Mouse (Mus musculus) kidney, embryonic 14.5 days (tissue): ENCODE measurements at regions not wholly inside any gene's neighbourhood (a gene's known extent, or its start where the extent isn't known, plus 50 kb on each side); places are given as distances from the start of the nearest gene placed in this dataset.

Experiments used
- ATAC-seq: fragments of 200-750 bp; cut with Nextera tagmentation; 2 replicates; pipeline ENCODE4 v1.8.0; 2017; ENCODE audit warnings: moderate number of reproducible peaks, mild to moderate bottlenecking, moderate TSS enrichment, moderate library complexity; ENCODE audit not compliant: low FRiP score, low TSS enrichment
- H3K27ac ChIP-seq: fragments of 300-500 bp; sonication (generic); 2 replicates; pipeline ENCODE4 v1.5.1; 2014; ENCODE audit warnings: low read depth, mild to moderate bottlenecking, low read length, moderate library complexity, mixed read lengths
- H3K27me3 ChIP-seq: fragments of 300-500 bp; sonication (generic); 2 replicates; pipeline ENCODE4 v1.6.1; 2014; ENCODE audit warnings: mild to moderate bottlenecking, low read length; ENCODE audit not compliant: control insufficient read depth, insufficient read depth
- H3K36me3 ChIP-seq: fragments of 300-500 bp; sonication (generic); 2 replicates; pipeline ENCODE4 v1.6.1; 2014; ENCODE audit warnings: low read length, mixed read lengths; ENCODE audit not compliant: control insufficient read depth, insufficient read depth
- H3K4me1 ChIP-seq: fragments of 300-500 bp; sonication (generic); 2 replicates; pipeline ENCODE4 v1.6.1; 2014; ENCODE audit warnings: low read length, mixed read lengths; ENCODE audit not compliant: control insufficient read depth, insufficient read depth
- H3K4me2 ChIP-seq: fragments of 300-500 bp; sonication (generic); replicated peaks from 2 replicates; pipeline ENCODE4 v1.6.1; 2014; ENCODE audit warnings: low read depth, mild to moderate bottlenecking, low read length
- H3K4me3 ChIP-seq: fragments of 300-500 bp; sonication (generic); 2 replicates; pipeline ENCODE4 v1.5.1; 2014; ENCODE audit warnings: mild to moderate bottlenecking, low read length
- H3K9ac ChIP-seq: fragments of 300-500 bp; sonication (generic); 2 replicates; pipeline ENCODE4 v1.6.1; 2014; ENCODE audit warnings: low read depth, mild to moderate bottlenecking, low read length, moderate library complexity
- H3K9me3 ChIP-seq: fragments of 300-500 bp; sonication (generic); 2 replicates; pipeline ENCODE4 v1.6.1; 2016; ENCODE audit warnings: low read length; ENCODE audit not compliant: control insufficient read depth
- WGBS: fragments of 180-500 bp; shearing (Covaris S2); extraction: QIAGEN DNeasy Blood & Tissue Kit; methylation state at CpG from one replicate; pipeline ENCODE4 v1.1.7; 2014; 5-methylcytosine and 5-hydroxymethylcytosine counted together

DNA sequence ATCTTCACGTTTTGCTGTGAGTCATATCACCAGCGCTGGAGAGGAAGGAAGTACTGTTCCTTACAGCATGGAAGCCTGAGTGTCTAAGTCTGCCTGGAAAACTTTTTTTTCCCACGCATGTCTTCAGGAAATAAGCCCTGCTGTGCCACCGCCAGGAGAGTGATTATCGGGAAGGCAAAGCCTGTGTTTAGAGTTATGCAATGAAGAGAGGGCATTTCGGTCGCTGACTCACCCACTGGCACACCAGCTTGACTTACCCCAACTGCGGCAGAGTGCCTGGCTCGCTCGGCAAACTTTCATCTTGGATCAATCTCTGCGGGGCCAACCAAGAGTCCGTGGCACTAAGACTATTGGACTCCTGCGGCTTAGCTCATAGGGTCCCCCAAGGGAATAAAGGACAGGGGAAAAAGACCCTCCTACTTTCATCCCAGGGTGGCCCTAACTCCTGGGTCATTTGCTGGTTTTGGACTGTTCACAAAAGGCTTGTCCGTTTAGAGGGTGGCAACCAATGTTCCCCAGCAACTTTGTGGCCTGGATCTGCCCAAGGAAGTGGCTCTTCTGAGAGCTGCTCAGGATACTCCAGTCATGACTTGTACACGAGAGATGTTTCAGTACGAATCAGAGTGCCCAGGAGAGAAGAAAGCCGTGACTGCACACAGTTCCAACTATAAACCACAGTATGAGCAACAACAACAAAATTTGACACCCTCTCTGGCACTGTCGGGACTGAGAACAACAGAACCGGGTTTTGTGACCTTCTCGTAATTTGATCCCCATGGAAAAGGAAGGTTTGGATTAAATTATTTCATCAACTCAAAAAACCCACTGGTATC lies 248.3 kb downstream of the Zfp36l1 start:
- H3K27me3 ChIP-seq = no peaks in the 10 kb centered on the region
- H3K9me3 ChIP-seq = 0 out of 2 replicates have a peak, but pooled peaks cover 2% of the 10 kb centered on the region
- no peaks in the 10 kb centered on the region for H3K36me3 ChIP-seq
- ATAC-seq = no peak
- peak overlapping the region; percentile 28; the same call in 1 of the 2 replicates for H3K9ac ChIP-seq
- WGBS = 65% methylated on average over 20 of the region's 20 CpGs
- no peak overlapping the region for H3K4me2 ChIP-seq
- peaks cover 21% of the 10 kb centered on the region for H3K4me1 ChIP-seq
- H3K27ac ChIP-seq = peak overlapping the region; percentile 62; the same call in 1 of the 2 replicates
- H3K4me3 ChIP-seq = no peak overlapping the region
